Mouse (Mus musculus) right cerebral cortex, postnatal 14 days (tissue): ENCODE data around the gene Prkag3.

ENCODE experiments used
- DNase-seq: peaks from one replicate; pipeline ENCODE4 v3.0.0; 2022

Prkag3 gene

DNA sequence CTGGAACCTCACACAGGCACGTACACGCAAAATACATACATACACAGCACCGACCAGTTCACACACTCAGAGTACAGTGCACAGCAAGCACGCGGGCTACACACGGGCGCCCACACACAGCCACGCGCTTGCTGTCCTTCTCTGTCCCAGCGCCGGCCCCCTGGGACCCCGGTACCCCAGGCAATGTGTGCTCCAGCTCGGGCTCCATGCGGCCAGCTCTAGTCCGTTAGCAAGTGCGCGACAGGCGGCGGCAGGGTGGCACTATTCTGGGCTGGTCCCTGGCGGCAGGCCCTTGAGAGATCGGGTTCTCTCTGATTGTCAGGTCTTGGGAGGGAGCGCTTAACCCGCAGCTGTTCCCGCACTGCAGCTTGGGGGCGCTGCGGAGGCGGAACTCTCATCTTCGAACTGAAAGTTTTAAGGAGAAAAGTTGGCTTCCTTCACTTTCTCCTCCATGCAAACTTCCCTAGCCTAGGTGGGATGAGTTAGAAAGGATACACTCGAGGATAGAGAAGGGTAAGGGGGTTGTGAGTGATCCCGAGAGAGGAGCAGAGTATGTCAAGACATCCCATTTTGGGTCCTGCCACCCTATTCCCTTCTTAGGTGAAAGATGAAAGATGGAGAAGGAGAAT lies at the start of gene Prkag3:
TSS of gene Prkag3 (minus strand) at position 579 of the 629 bp plus-strand sequence.
- DNase-seq, result peak; percentile 52

GRCm38 (mm10) chr1:74797459-74797858 lies 48.4 kb upstream of the Prkag3 start:
- no peak for DNase-seq

GRCm38 (mm10) chr1:74795145-74795529 lies 46.1 kb upstream of the Prkag3 start:
- DNase-seq, result no peak

DNA sequence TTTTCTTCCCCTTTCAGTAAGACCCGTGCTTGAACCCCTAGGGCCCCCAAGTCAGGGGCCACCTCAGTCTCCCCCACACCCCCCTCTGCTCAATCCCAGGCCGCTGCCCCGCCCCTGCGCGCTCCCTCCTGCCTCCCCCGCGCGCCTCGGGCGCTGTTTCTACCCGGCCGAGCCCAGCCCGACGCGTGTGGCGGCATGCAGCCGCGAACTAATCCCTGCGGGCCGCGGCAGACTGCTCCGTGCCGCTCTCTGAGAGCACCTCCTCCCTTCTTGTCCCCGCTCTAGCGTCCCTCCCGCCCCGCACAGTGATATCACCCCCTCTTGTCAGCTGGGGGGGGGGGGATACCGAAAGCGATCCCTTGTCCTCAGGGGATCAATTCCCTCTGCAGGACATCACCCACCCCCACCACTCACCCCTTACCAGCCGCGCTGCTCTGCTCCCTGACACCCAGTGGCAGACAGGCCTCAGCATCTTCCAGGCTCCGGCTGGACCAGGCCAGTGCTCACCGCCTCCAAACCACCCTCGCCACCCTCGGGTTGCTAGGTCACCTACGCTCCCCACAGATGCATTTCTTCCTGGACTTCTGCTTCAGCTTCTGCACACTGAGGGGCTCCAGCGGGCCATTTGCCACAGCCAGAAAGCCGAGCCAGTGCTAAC lies 45.6 kb upstream of the Prkag3 start:
- DNase-seq, result no peak

DNA sequence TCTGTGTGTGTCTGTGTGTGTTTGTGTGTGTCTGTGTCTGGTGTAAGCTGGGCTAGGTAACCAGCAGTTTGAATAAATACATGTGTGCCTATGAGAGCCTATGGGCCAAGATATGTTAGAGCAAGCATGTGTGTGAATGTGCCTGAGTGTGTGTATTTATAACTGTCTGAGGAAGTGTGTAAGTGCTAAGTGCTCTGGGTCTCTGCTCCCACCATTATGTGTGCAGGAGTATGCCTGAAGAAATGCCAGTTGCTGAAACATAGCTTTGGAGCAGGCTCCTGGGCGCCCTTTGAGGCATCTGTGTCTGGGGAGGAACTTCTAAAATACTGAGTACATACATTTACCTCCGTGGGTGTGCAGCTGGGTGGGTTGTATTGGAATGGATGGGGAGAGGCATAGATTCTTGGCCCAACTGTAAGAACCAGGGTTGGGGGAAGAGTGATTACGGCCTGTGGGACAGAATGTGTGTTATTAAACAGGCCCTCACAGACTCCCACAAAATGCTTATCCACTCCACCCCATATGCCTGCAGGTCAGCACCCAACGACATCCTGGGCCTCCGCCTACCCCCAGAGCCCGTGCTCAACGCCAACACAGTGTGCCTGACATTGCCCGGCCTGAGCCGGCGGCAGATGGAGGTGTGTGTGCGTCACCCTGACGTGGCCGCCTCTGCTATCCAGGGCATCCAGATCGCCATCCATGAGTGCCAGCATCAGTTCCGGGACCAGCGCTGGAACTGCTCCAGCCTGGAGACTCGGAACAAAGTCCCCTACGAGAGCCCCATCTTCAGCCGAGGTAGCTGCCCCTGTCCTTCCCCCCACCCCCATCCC lies 44.0 kb upstream of the Prkag3 start:
- no peak for DNase-seq

DNA sequence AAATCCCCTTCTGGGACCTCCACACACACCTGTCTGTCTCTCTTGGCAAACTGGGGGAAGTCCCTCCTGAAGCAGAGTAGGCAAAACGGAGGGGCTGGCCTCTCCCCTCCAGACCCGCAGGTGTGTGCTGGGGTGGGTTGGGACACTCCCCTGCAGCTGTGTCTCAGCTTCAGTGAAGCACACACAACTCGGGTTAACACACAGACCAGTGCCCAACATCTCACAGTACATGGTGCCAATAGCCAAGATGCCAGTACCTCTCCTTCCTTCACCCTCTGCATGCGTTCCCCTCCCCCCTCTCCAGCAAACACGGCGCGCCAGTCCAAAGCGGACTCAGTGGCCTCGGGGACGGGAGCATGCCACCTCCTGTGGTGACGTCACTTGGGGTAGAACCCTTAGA lies 42.2 kb upstream of the Prkag3 start, which contains the start of gene Wnt10a:
TSS of gene Wnt10a (plus strand) at position 268 of the 400 bp plus-strand sequence.
- DNase-seq, result no peak

GRCm38 (mm10) chr1:74790095-74790494 lies 41.1 kb upstream of the Prkag3 start:
- no peak for DNase-seq

DNA sequence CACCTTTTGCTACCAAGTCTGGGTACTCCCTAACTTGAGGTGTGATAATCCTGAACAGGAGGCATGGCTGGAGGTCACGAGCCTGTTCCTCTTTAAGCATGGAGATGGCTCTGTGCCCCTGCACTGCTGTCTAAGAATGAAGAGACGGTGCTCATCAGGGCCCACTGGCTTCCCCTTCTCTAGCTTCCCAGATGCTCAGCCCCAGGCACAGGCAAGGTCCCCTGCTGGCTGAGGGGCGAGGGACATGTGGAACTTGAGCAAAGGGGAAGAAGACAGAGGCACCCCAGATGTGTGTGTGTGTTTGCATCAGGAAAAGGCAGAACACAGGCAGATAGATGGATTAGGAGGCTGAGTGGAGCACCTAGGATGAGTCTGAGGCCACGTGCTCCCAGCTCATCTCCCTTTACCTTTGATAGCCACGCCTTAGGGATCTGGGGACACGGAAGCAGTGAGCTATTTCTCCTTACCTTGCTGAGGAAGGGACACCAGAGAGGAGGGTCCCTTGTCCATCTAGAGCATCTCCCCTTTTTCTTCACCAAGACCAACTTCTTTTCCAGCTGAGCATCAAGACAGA lies 39.7 kb upstream of the Prkag3 start:
- no peak for DNase-seq

GRCm38 (mm10) chr1:74787846-74788245 lies 38.8 kb upstream of the Prkag3 start:
- DNase-seq, result peak; percentile 83

GRCm38 (mm10) chr1:74784041-74784759 lies 35.2 kb upstream of the Prkag3 start:
- DNase-seq, result peak; percentile 54

GRCm38 (mm10) chr1:74783554-74783953 lies 34.5 kb upstream of the Prkag3 start:
- DNase-seq, result no peak

GRCm38 (mm10) chr1:74782045-74782444 lies 33.0 kb upstream of the Prkag3 start:
- DNase-seq, result no peak

- DNase-seq, result no peak
These were observed 30.0 kb upstream of the Prkag3 start for GRCm38 (mm10) chr1:74778934-74779486.

DNA sequence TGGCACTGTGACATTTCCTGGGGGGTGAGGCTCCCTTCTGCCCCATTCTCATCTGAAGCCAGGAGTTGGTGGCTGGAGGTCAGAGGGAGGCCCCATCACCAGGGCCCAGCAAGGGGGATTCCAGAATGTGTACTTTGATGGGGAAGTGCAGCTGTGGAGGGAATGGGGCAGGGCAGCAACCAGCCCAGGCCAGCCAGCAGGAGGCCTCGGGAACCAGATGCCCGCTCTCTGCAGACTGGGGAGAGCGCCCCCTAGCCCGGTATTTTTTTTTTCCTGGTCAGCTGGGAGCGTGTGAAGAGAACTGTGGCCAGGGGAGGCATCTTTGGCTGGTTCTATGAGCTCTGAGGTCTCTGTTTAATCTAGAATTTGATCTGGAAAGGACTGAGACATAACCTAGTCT lies 26.8 kb upstream of the Prkag3 start:
- DNase-seq, result no peak

DNA sequence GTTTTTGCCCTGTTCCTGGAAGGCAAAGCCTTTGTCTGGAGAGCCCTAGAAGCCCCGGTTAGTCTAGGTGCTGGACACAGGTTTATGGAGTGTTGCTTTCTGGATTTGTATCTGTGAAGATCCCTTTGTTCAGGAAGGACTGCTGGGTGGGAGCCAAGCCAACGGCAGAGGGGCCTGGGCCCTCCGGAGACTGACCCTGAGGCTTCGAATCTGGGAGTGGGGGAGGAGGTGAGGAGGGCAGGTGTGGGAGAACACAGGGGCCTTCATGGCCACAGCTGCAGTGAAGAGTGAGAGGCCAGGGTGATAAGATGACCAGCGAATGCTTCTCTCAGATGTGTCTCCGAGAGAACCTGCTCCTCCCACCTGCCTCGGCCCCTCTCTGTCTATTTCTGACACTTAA lies 25.0 kb upstream of the Prkag3 start:
- DNase-seq, result no peak

DNA sequence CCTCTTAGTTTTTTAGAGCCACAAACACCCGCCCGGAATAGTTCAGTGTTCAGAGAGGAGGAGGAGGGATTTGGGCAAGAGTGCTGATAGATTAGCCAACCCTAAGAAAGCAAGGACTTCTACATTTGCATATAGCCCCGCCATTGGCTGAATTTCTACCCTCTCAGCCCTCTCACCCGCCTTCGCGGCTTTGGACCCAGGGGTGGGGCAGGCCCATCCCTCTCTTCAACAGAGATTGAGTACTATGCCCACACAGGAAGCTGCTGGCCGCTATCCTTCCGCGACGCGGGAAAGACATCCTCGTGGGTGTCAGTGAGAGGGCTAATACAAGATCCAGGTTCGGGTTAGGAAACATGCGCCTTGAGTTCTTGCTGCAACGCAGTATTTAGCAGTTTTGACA lies 24.1 kb upstream of the Prkag3 start:
- DNase-seq, result no peak

GRCm38 (mm10) chr1:74771931-74772620 lies 23.1 kb upstream of the Prkag3 start:
- no peak for DNase-seq

DNA sequence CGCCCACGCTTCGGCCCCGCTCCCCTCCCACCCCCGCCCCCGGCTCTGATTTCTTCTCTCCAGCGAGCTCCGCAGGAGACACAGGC lies 22.7 kb upstream of the Prkag3 start, which contains the start of gene Wnt6:
TSS of gene Wnt6 (plus strand) at position 48 of the 86 bp plus-strand sequence.
- no peak for DNase-seq

GRCm38 (mm10) chr1:74771467-74771844 lies 22.4 kb upstream of the Prkag3 start:
- DNase-seq, result no peak

- no peak for DNase-seq
These were observed 21.9 kb upstream of the Prkag3 start for GRCm38 (mm10) chr1:74770727-74771466.

- DNase-seq, result peak; percentile 79
These were observed 14.1 kb upstream of the Prkag3 start for GRCm38 (mm10) chr1:74763081-74763480.

DNA sequence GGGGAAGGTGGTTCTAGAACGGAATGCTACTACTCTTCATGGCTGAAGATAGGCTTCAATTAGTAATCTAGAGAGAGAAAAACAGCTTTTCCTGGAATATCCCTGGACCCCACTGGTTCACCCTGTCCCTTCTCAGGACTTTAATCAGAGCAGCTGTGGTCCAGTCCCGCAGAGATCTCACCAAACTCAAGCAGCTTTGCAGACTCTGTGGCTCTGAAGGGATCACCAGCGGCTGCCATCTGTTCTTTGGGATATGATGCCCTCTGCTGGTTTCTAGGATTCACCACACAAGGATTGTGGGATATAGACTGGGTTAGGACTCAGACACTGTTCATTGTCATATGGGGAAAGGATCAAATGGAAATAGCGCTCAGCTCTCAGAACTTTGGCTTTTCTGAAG lies 10.8 kb upstream of the Prkag3 start:
- DNase-seq, result peak; percentile 32
